Mouse (Mus musculus) kidney, adult 2 months (tissue): ENCODE data around the gene Zfp64.

Experiments
- CTCF ChIP-seq: fragments of 200-500 bp; conservative IDR thresholded peaks from 2 replicates; pipeline ENCODE4 v1.5.1; 2011; ENCODE audit warnings: low read depth, mild to moderate bottlenecking, control low read depth, low read length, moderate library complexity, mixed read lengths; ENCODE audit not compliant: insufficient read depth, insufficient read length
- POLR2A ChIP-seq: fragments of 200-500 bp; IDR thresholded peaks from one replicate; pipeline ENCODE4 v1.6.1; 2011; ENCODE audit warnings: low read depth, low read length, control low read depth

DNA sequence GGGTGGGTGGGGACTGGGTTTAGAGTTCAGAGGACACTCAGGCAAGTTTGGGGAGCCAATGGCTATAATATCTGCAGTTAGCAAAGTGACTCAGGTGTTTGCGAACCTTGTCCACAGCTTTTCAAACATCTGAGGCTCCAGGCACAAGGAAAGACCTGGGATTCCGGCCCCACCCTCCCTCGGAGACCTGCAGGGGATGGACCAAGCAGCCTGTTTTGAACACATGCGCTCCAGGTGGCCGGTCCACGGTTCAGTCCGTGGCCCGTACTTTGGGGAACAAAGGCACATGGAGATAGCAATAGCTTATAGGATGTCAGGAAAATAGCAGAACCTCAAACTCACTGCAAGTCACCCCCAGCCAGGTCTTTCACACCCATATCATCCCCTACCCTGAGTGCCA lies 1.0 kb downstream of the Zfp64 start:
- TF ChIP-seq POLR2A, result no peak
- TF ChIP-seq CTCF, result no peak
